Mouse (Mus musculus) heart, postnatal 10 days (tissue): ENCODE results near the gene Ankrd28. TPM values are rescaled to one million over a fixed set of nuclear protein-coding genes. Genes with fewer than 3 reads are reported as not detected.

ENCODE experiments used
- DNase-seq, 2 experiments: peaks; one replicate each; pipeline ENCODE4 v3.0.0; 2021
- intact Hi-C: fragments of 180-260 bp; cut with DNase I; formaldehyde crosslinking; loops from one replicate; pipeline ENCODE4 v1.15.1; 2025
- total RNA-seq, 2 experiments: library from RNA; stranded (reverse); gene quantifications; 2 replicates each; pipeline ENCODE4 v1.2.3; 2021

The Ankrd28 gene
- total RNA-seq, 2 experiments from 2014 or later: 40.8 to 41.0 TPM

DNA sequence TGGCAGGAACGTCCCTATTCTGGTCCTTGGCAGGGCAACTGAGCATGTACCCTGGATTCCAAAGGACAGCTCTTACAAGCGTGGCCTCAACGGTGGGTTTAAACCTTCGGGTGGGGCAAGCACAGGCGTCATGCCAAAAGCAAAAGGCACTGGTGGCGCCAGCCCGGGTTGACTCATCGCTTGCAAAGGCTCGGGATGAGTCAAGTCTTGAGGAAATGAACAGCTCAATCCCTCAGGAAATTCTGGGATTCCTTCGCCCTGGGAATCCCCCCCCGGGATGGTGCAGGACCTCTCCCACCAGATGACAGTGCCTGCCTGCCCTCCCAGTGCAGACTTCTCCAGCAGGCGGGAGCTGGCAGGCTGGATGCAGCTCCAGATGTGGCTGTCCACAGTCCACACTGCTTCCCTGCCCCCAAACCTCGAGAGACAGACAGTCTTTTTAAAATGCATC, 161.3 kb downstream of the Ankrd28 start:
- peak; percentile 85 for DNase-seq
- intact Hi-C loops: no loop called here

DNA sequence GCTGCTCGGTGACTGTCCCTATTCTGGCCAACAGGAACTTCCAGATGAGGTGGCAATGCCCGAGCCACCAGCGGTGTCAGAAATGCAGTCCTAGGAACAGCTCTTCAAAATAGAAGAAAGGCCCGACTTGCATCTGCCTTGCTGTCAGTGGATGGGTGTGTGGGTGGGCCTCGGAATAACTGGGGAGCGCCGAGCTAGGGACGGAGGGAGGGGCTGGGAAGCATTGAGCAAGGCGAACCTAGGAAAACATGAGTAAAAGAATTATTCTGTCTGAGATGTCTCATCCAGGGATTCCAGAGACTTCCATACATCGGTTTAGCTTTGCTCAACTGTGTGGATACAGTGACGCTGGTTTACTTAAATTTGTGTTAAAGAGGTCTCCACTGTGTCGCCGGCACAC, 162.1 kb downstream of the Ankrd28 start:
- intact Hi-C loops: no loop called here
- DNase-seq: no peak

DNA sequence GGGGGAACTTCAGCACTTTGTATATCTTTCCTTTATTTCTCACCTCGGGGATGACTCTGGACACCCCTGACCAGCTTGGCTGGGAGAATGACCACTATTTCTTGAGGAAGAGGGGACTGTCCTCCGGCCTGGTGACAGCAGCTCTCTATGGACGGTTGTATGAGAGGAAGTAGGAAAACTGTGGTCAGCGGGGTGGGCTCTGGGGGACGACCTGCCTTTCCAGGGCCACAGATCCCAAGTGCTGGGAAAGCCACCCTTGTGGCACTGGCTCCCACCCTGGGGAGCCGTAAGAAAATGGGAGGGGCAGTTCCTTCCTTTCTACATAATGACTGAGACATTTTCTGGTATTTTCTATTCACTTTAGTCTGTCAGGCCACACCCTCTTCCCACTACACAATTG, 162.7 kb downstream of the Ankrd28 start:
- intact Hi-C loops: no loop called here
- DNase-seq: no peak

DNA sequence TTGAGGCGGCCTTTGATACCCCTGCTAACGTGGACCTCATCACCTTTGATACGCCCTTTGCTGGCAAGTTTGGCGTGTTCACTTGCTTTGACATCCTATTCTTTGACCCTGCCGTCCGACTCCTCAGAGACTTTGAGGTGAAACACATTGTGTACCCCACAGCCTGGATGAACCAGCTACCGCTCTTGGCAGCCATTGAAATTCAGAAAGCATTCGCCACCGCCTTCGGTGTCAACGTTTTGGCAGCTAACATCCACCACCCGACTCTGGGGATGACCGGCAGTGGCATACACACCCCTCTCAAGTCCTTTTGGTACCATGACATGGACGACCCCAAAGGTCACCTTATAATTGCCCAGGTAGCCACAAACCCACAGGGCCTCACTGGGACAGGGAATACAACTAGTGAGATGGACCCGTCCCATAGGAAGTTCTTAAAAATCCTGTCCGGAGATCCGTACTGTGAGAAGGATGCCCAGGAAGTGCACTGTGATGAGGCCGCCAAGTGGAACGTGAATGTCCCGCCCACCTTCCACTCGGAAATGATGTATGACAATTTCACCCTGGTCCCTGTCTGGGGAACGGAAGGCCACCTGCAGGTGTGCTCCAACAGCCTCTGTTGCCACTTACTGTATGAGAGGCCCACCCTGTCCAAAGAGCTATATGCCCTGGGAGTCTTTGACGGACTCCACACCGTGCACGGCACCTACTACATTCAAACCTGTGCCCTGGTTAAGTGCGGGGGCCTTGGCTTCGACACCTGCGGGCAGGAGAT, 163.3 kb downstream of the Ankrd28 start:
- intact Hi-C loops: no loop called here
- no peak for DNase-seq

DNA sequence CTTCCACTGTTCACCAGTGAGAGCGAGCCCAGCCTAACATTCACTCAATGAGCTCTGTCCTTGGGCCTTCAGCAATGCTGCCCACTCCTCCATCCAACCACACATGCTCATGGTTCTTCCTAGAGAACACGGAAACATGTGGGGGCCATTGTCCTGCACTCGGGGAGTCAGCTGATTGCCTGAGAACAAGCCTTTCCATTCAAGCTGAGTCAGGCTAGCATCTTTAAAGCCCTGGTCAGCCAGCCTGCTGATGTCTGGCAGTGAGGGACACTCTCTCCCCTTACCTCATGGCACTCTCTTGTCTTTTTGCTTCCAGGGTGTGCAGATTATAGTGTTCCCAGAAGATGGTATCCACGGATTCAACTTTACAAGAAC, 164.9 kb downstream of the Ankrd28 start:
- DNase-seq: no peak
- intact Hi-C loops: no loop called here

DNA sequence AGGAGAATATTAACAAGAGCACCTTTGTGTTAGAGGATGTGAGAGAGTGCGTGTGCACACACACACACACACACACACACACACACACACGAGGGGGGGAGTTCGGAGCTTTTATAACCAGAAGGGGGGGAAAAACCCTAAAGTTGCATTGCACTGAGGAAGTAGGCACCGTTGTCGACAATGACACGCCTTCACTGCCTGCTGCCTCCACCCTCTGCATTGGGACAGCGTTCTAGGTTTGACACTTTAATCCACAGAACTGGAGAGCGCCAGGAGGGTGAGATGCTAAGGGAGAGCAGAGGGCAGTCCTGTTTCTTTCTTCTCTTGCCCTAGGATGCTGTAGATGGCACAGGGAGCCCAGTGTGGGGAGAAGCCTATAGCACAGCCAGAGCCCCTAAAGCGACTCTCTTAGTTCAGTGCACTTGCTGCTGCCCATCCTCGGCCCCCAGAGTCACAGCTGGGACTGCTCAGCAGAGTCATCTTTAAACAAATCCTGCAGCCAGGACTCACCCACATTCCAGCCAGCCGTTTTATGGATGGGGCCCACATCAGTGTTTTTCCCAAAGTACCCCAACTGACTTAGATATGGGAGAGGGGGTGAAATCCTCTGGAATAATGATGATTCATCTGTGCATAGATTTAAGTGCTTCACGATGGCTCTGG, 165.4 kb downstream of the Ankrd28 start:
- DNase-seq: no peak
- intact Hi-C loops: no loop called here

DNA sequence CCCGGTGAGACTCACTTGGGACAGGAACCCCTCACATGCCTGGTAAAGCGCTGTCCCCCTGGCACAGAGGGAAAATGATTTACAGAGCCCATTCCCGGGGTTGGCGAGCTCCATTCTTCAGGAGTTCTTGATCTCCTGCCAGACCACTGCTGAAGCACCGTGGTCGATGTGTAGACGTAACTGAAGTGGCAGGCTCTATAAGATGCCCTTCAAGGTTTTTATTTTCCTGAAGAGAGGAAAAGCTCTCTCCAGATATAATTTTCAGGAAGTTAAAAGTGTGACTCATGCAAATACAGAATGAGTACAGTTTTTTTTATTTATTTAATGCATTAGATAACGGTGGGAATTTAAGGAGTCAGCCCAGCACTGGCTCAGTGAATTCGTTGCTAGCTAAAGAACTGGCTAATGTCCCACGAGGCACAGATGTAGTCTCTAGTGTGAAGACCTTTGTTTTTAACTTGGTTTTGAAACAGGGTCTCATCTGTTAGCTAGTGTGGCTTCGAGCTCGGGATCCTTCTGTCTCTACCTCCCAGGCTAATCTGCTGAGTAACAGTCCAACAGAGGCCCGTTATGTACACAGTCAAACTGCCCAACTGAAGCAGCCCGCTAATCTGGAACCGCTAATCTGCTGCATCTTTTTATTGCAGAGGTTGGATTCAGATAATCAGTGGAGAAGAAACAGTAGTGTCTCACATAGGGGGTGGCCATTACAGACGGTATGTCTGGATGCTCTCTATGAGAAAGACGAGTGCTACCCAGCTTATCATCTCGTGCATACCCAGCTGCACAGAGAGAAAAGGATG, 166.2 kb downstream of the Ankrd28 start:
- DNase-seq: no peak
- intact Hi-C loops: no loop called here

DNA sequence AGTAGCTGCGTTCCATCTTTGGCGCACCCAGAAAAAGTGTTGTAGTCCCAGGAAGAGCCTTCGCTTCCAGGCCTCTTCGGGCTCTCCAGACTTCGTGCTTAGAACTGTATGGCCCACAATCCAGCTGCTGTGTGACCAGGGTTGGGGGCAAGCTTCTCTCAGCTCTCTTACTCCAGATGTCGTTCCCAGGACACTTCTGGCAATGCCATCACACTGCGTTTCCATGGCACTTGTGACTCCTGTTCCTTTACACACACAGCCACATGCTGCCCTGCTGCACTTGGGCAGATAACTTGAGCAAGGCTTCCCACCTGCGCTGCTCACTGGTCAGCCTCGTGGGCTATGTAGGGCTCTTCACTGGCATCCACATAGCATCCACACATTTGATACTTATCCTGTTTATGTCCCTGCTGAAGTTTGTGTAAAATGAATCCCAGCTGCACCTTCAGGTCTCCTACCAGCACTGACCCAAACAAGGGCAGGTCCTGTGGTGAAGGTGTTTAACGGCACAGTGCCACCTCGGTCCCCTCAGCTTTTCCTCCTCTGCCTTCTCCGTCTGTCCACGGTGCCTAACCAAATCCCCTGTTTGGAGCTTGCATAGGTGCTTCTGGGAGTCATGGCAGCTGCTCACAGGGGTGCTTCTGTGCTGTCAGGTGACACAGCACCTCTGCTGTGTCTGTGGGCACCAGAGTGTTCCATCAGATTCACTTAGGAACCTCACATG, 166.9 kb downstream of the Ankrd28 start:
- no peak for DNase-seq

DNA sequence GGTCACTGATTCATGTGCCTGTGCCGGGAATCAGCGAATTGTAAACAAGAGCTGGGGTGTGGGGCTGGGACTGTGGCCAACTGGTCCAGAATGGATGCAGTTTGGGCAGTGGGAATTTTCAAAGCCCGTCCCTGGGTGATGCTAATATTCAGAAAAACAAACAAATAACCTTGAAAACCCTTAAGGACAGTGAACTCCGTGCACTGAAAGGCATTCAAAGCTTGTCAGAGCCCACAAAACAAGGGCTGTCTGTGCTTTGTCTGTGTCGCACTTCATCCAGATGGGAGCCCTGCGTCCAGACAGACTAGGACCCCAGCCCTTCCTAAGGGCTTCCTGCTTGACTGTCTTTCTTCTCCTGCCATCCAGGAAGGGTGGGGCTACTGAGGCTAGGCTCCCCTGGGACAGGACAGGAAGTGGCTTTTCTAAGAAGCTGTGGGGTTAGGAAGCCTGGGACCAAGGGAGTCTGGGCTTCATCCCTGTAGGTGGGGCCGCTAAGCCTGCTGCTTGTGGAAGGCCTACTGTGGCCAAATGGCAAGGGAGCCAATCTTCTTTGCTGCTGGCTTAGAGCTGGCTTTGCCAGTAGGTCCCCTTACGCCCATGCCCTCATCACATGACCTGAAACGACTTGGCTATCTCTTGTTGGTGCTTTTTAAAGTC, 167.8 kb downstream of the Ankrd28 start:
- DNase-seq: peak; percentile 87 to 89
- intact Hi-C loops: loop anchor here (2.0 kb wide), 1 partner anchor 42 kb away; no protein-coding TSS in a partner anchor

More for the DNA sequence above, 166.9 kb downstream of the Ankrd28 start:
- intact Hi-C loops: loop anchor here (2.0 kb wide), 1 partner anchor 41 kb away; no protein-coding TSS in a partner anchor

DNA sequence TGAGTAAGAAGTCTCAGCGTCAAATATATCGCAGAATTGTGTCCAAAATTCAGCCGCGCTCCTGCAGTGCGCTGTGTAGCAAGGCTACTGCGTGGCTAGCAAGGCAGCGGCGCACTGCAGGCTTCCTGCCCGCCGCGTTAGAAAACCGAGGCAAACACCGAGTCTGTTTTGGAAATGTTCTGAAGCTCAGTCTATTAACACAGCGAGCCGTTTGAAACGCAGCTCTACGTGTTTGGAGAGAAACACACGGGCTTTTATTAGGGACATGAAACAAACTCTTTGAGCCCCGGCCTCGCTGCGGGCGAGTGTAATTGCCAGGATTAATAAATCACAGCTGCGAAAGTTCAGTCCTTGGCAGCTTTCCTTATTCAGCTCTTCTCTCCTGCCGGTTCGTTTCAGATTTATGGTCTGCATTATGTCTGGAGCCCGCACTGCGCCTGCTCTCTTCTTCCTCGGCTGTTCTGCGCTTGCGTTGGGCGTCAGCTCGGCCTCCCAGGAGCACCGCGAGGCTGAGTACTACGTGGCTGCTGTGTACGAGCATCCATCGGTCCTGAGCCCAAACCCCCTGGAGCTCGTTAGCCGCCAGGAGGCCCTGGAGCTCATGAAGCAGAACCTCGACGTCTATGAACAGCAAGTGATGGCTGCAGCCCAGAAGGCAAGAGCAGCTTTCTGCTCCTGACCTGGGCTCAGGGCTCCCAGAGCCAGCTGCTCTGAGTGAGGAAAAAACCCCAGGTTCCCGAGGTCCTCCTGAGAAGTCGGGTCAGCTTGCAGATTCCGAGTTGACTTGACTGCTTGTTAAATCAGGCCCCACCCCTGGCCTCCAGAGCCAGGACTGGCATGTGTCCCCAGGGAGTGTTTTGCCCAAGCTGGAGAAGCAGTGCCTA, 168.5 kb downstream of the Ankrd28 start:
- intact Hi-C loops: loop anchor here (1.0 to 2.0 kb wide), 2 partner anchors 35 to 43 kb away; no protein-coding TSS in a partner anchor
- peak; percentile 87 to 90 for DNase-seq

DNA sequence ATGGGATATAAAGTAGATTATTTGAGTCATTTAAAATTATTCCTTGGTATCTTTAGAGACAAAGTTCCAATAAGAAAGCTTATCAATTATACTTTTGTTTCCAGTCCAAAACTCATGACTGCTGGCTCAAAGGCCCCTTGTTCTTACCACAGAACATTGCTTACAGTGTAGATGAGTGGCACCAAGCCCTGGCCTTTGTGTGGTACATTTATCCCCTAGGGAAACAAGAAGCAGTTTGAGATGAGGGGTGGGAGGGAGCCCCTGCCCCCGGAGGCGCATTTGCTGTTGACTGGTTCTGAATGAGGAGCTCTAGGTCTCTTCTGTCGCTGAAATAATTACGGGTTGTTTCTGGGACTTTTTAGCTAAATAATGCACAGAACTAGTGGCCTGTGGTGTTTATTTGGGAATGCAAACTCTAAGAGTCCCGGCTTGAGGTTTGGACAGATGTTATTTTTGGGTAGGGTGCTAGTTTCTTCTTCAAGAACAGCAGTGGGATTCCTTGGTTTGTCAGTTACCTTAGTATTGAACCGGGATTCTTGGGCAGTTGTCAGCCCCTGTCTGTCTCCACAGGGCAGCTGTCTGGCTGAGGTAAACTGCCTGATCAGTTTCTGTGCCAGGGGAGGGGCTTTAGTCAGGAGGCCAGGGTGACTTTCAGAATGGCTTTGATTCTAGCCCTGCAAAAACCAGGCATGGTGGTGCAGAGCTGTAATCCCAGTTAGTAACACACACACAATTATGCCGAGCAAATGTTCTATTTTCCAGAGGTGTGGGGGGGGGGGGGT, 169.9 kb downstream of the Ankrd28 start:
- intact Hi-C loops: loop anchor here (1.0 kb wide), 1 partner anchor 37 kb away; no protein-coding TSS in a partner anchor
- DNase-seq: no peak

DNA sequence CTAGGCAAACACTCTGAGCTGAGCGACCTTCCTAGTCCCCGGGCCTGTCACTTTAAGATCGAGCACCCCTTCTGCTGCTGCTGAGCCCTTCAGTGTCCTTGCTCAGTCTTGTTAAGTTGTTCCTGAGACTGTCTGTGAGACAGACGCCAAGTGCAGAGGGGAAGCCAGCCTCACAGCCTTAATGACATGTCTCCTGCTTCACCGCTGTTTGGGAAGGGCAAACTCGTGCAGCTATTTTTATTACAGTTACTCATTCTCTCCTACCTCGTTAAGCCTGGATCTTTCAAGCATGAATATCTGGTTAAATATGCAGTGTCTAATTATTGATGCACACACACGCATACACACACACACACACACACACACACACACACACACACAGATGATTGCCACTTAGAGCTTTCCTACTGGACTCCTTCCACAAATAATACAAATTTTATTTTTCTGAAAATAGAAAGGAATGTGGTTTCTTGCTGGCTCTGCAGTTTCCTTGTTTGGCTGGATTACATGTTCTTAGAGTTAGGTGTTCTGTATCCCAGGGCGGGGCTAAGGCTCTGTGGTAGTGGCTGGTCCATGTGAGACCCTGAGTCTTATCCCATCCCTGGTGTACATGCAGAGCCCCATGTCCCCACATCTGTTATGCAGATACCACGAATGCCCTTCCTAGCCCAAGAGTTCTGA, 170.8 kb downstream of the Ankrd28 start:
- intact Hi-C loops: loop anchor here (5.0 kb wide), 2 partner anchors 283 to 373 kb away; no protein-coding TSS in a partner anchor

DNA sequence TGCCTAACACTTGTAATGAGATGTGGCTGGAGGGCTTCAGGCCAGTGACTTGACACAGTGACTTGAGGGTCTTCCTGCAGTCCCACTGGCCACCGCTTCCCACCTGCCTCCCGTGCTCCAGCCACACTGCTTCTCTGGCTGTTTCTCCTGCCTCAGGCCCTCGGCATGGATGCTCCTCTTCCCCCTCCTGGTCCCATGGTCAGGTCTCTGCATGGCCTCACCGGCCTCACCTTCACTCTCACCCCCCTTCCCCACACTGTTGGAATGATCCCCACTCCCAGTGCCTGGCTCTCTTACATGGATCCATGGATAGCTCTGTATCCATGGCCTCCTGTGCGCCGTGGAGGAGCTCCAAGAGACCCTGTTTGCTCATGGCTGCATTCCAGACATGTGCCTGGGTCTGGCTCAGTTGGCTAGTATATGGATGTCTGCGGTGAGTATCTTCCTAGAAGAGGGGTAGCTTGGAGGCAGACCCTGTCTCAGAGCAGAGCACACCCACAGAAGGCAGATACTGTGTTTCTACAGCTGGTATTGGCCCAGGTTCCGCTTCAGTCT, 172.2 kb downstream of the Ankrd28 start:
- intact Hi-C loops: loop anchor here (1.0 to 5.0 kb wide), 3 partner anchors 129 to 374 kb away; no protein-coding TSS in a partner anchor
- DNase-seq: no peak

More for the DNA sequence above, 170.8 kb downstream of the Ankrd28 start:
- DNase-seq: peak; percentile 78 to 84

DNA sequence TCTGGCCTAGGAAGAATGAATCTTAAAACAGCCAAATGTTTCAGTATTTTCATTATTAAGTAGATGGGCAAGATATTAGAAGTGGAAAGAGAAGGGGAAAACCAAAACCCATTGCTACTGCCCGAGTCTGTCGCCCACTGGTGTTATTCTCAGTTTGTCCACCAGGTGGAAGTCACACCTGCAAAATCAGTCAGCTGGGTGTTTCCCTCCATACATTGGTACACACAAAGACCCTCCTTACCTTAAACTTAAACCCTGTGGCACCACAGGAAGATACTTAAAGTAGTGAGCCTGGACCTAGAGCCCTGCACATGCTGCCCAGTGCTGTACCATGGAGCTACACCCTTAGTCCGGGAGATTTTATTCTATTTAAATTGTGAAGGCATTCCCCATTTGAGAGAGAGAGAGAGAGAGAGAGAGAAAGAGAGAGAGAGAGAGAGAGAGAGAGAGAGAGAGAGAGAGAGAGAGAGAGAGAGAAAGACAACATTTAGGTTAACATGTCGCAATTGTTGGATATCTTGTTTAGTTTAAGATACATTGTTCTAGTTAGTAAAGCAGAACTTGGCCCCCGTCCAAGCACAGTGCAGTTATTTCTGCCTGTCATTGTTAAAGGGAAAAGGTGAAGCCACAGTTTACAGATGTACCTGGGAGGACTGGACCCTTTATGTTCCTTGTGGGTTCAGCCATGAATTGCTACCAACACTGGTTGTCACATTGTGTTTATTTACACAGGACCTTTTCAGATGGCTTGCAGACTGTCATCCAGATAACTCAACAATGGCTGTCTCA, 173.4 kb downstream of the Ankrd28 start:
- DNase-seq: peak; percentile 85 to 89
- intact Hi-C loops: loop anchor here (1.0 to 5.0 kb wide), 4 partner anchors 134 to 420 kb away; no protein-coding TSS in a partner anchor

DNA sequence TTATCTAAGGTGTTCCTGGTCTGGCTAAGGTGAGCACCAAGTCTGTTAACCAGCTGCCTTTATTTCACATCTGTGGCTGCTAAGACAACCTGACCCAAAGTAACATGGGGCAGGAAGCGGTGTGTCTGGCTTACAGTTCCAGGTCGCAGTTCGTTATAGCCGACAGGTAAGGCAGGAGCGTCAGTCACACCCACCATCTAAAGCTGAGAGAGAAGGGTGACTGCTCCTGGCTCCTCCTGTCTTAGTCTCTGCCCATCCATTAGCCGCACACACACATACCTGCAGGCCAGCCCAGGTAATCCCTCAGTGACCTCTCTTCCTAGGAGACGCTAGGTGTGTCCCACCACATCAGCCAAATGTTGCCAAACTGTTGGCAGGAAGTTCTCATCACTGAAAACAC, 174.1 kb downstream of the Ankrd28 start:
- DNase-seq: no peak
- intact Hi-C loops: loop anchor here (1.0 to 5.0 kb wide), 4 partner anchors 135 to 420 kb away; no protein-coding TSS in a partner anchor

DNA sequence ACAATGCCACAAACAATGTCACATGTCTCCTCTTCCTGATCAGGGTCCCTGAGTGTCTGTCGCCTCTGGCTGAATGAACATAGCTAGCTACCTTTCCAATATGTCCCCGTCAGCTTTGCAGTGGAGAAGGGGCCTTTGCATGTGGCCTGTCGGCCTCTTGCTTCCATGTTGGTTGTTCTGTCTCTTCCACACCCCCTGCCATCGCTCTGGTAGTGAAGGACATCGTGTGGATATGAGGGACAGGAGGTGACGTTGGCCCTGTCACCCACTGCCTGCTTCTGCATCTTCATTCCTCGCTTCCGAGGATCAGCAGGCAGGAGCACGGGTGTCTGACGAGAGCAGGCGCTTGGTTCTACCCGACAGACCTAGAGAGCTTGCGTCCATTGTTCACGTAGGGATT, 175.0 kb downstream of the Ankrd28 start:
- DNase-seq: no peak
- intact Hi-C loops: loop anchor here (5.0 kb wide), 2 partner anchors 287 to 377 kb away; no protein-coding TSS in a partner anchor
